Mouse (Mus musculus) heart, embryonic 15.5 days (tissue): ENCODE data around the gene Napa. TPM values are rescaled to one million over a fixed set of nuclear protein-coding genes. Genes with fewer than 3 reads are reported as not detected.

Experiments used
- ATAC-seq: fragments of 200-750 bp; cut with Nextera tagmentation; replicated peaks from 2 replicates; pipeline ENCODE4 v1.8.0; 2017; ENCODE audit warnings: low read depth, moderate TSS enrichment; ENCODE audit not compliant: insufficient number of reproducible peaks, insufficient read depth, low FRiP score
- H3K27ac ChIP-seq: fragments of 300-500 bp; sonication (generic); 2 replicates; pipeline ENCODE4 v1.5.1; 2015; ENCODE audit warnings: mild to moderate bottlenecking, inconsistent platforms
- H3K27me3 ChIP-seq: fragments of 300-500 bp; sonication (generic); 2 replicates; pipeline ENCODE4 v1.6.1; 2015; ENCODE audit warnings: inconsistent platforms
- H3K36me3 ChIP-seq: fragments of 300-500 bp; sonication (generic); 2 replicates; pipeline ENCODE4 v1.6.1; 2015; ENCODE audit warnings: mild to moderate bottlenecking, inconsistent platforms
- H3K4me1 ChIP-seq: fragments of 300-500 bp; sonication (generic); replicated peaks from 2 replicates; pipeline ENCODE4 v1.6.1; 2015; ENCODE audit warnings: inconsistent platforms
- H3K4me2 ChIP-seq: fragments of 300-500 bp; sonication (generic); 2 replicates; pipeline ENCODE4 v1.6.1; 2015; ENCODE audit warnings: inconsistent platforms, mild to moderate bottlenecking, moderate library complexity
- H3K4me3 ChIP-seq: fragments of 300-500 bp; sonication (generic); 2 replicates; pipeline ENCODE4 v1.5.1; 2015; ENCODE audit warnings: mild to moderate bottlenecking, inconsistent platforms
- H3K9ac ChIP-seq: fragments of 300-500 bp; sonication (generic); 2 replicates; pipeline ENCODE4 v1.6.1; 2015; ENCODE audit warnings: mild to moderate bottlenecking, inconsistent platforms
- H3K9me3 ChIP-seq: fragments of 300-500 bp; sonication (generic); replicated peaks from 2 replicates; pipeline ENCODE4 v1.6.1; 2016; ENCODE audit warnings: inconsistent platforms
- WGBS: fragments of 180-500 bp; shearing (Covaris S2); methylation state at CpG from one replicate; pipeline ENCODE4 v1.1.7; 2015; ENCODE audit warnings: mixed read lengths; 5-methylcytosine and 5-hydroxymethylcytosine counted together
- polyA plus RNA-seq: library from polyadenylated mRNA; unstranded; fragments of >200 nt; fragmentation: Nextera tagmentation; extraction: Ambion mirVana; gene quantifications from 2 replicates; pipeline ENCODE4 v1.2.1, GENCODE M21; 2015

Gene Napa
- polyA plus RNA-seq, 1 experiment from 2014 or later, result 130 TPM

- no peak overlapping the region for H3K4me3 ChIP-seq
- ATAC-seq, result no peak
- WGBS, result 60% methylated on average over 3 of the region's 3 CpGs
- H3K4me1 ChIP-seq, result peaks cover 12% of the 10 kb centered on the region
- no peak overlapping the region for H3K4me2 ChIP-seq
- no peak overlapping the region for H3K27ac ChIP-seq
- H3K9me3 ChIP-seq, result no peaks in the 10 kb centered on the region
- H3K27me3 ChIP-seq, result peaks cover 27% of the 10 kb centered on the region
- no peaks in the 10 kb centered on the region for H3K36me3 ChIP-seq
- H3K9ac ChIP-seq, result no peak overlapping the region
Measured at GRCm38 (mm10) chr7:16160702-16161101, 62.4 kb downstream of the Napa start.

- H3K4me1 ChIP-seq, result peaks cover 10% of the 10 kb centered on the region
- WGBS, result 90% methylated on average over 9 of the region's 9 CpGs
- no peak overlapping the region for H3K9ac ChIP-seq
- no peak overlapping the region for H3K4me3 ChIP-seq
- no peaks in the 10 kb centered on the region for H3K9me3 ChIP-seq
- peaks cover 27% of the 10 kb centered on the region for H3K27me3 ChIP-seq
- no peaks in the 10 kb centered on the region for H3K36me3 ChIP-seq
- no peak for ATAC-seq
- H3K4me2 ChIP-seq, result no peak overlapping the region
- no peak overlapping the region for H3K27ac ChIP-seq
Measured at GRCm38 (mm10) chr7:16161302-16161701, 63.0 kb downstream of the Napa start.

GRCm38 (mm10) chr7:16162036-16162435 lies 63.8 kb downstream of the Napa start:
- no peak overlapping the region for H3K4me2 ChIP-seq
- no peak overlapping the region for H3K27ac ChIP-seq
- no peaks in the 10 kb centered on the region for H3K9me3 ChIP-seq
- 56% methylated on average over 7 of the region's 7 CpGs for WGBS
- no peak overlapping the region for H3K4me3 ChIP-seq
- no peak overlapping the region for H3K9ac ChIP-seq
- no peak for ATAC-seq
- H3K27me3 ChIP-seq, result peaks cover 27% of the 10 kb centered on the region
- peaks cover 4% of the 10 kb centered on the region for H3K4me1 ChIP-seq
- no peaks in the 10 kb centered on the region for H3K36me3 ChIP-seq

Other genes starting within 250 kb of the Napa start
- gene Crx, start 218.5 kb upstream of the Napa start, polyA plus RNA-seq, result not detected in 2 replicates
- gene Crxos, start 215.8 kb upstream of the Napa start, polyA plus RNA-seq, result not detected in 2 replicates
- 644 and 688 TPM in 2 replicates for gene Selenow, start 176.1 kb upstream of the Napa start, polyA plus RNA-seq
- gene Nop53, start 152.4 kb upstream of the Napa start, polyA plus RNA-seq, result 118 and 124 TPM in 2 replicates
- gene Ehd2, start 130.9 kb upstream of the Napa start, polyA plus RNA-seq, result 62.8 TPM in 2 replicates
- 3.5 and 5.7 TPM in 2 replicates for gene Bicra, start 50.5 kb upstream of the Napa start, polyA plus RNA-seq
- gene Zfp541, start 36.6 kb upstream of the Napa start, polyA plus RNA-seq, result not detected in 2 replicates
- 29.9 and 35.0 TPM in 2 replicates for gene Kptn, start 21.4 kb downstream of the Napa start, polyA plus RNA-seq
- gene Slc8a2, start 31.4 kb downstream of the Napa start, polyA plus RNA-seq, result 0.13 TPM in 2 replicates
- gene Meis3, start 76.6 kb downstream of the Napa start, polyA plus RNA-seq, result 14.3 and 20.0 TPM in 2 replicates
- gene Dhx34, start 123.6 kb downstream of the Napa start, polyA plus RNA-seq, result 7.6 and 12.4 TPM in 2 replicates
- gene C5ar2, start 145.7 kb downstream of the Napa start, polyA plus RNA-seq, result 0.76 and 1.1 TPM in 2 replicates
- gene C5ar1, start 161.1 kb downstream of the Napa start, polyA plus RNA-seq, result 2.0 and 4.1 TPM in 2 replicates
- 8.8 and 11.1 TPM in 2 replicates for gene Inafm1, start 175.2 kb downstream of the Napa start, polyA plus RNA-seq
- gene Ccdc9, start 188.3 kb downstream of the Napa start, polyA plus RNA-seq, result 14.4 and 18.3 TPM in 2 replicates
- gene Bbc3, start 209.9 kb downstream of the Napa start, polyA plus RNA-seq, result 6.6 and 6.9 TPM in 2 replicates